ENCODE assay signal across 17 mouse cellular contexts in the genomic region with DNA sequence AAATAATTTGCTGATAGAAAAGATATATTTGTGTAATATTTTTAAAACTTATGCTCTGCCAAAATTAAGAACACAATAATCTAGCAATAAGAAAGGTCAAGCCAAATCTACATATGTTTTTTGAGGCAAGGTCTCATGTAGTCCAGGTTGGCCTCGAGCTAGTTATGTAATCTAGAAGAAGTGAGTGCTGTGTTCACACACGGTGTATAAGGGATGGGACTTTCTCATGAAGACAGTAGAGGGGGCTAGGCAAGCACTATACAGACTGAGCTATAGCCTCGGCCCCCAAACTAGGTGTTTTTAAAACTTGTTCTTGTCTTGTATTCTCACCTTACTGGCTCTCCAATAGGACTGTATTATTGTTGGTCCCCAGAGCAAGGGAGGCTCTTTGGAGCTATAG. TPM values are rescaled to one million over a fixed set of nuclear protein-coding genes. Genes with fewer than 3 reads are reported as not detected.
DNase-seq lines count a peak whose midpoint lies in the region; ATAC-seq lines count a peak whose summit lies in the region.
"Had no signal": no experiment of that assay in that cellular context is flagged by ENCODE, and none has a peak within 500 bp of the region (broad histone marks: within the 10 kb centered on the region; RNA-seq: fewer than 3 reads in every experiment).

No protein-coding gene starts in this region.

- H3K9ac ChIP-seq in limb, embryonic 13.5 days, result no peak overlapping the region
- no peak overlapping the region for H3K9ac ChIP-seq in neural tube, embryonic 13.5 days
- H3K9ac ChIP-seq: heart, embryonic 13.5 days; neural tube, embryonic 12.5 days; stomach, embryonic 15.5 days had no signal

- H3K36me3 ChIP-seq in limb, embryonic 13.5 days, result no peaks in the 10 kb centered on the region
- no peaks in the 10 kb centered on the region for H3K36me3 ChIP-seq in limb, embryonic 10.5 days
- no peaks in the 10 kb centered on the region for H3K36me3 ChIP-seq in neural tube, embryonic 13.5 days
- H3K36me3 ChIP-seq: embryonic facial prominence, embryonic 10.5 days; G1E; heart, embryonic 13.5 days; neural tube, embryonic 12.5 days; stomach, embryonic 15.5 days had no signal

- peaks cover 9% of the 10 kb centered on the region; the same call in 1 of the 2 replicates for H3K4me1 ChIP-seq in limb, embryonic 13.5 days
- 0 out of 2 replicates have a peak, but pooled peaks cover 6% of the 10 kb centered on the region for H3K4me1 ChIP-seq in limb, embryonic 10.5 days
- H3K4me1 ChIP-seq in neural tube, embryonic 13.5 days (replicated peaks), result no peaks in the 10 kb centered on the region
- H3K4me1 ChIP-seq: embryonic facial prominence, embryonic 10.5 days; neural tube, embryonic 12.5 days; stomach, embryonic 15.5 days had no signal

- intact Hi-C loops in heart, postnatal 25 days (cut with DNase I), result no loop called here

- no peaks in the 10 kb centered on the region; the same call in 1 of the 2 replicates for H3K9me3 ChIP-seq in limb, embryonic 13.5 days
- no peaks in the 10 kb centered on the region for H3K9me3 ChIP-seq in limb, embryonic 10.5 days (replicated peaks)
- peaks cover 7% of the 10 kb centered on the region; the same call in 1 of the 2 replicates for H3K9me3 ChIP-seq in neural tube, embryonic 13.5 days
- H3K9me3 ChIP-seq: embryonic facial prominence, embryonic 10.5 days; G1E; stomach, embryonic 15.5 days had no signal

- 0 out of 2 replicates have a peak overlapping the region, but pooled peaks have one; percentile 34 for H3K4me2 ChIP-seq in limb, embryonic 13.5 days (replicated peaks)
- no peak overlapping the region for H3K4me2 ChIP-seq in neural tube, embryonic 13.5 days
- H3K4me2 ChIP-seq: heart, embryonic 13.5 days; liver, embryonic 11.5 days; neural tube, embryonic 12.5 days; stomach, embryonic 15.5 days had no signal

- peak; percentile 43 for DNase-seq in heart, adult 11 months
- no peak for DNase-seq in heart, postnatal 25 days (ENCODE audit: low spot score)
- DNase-seq in limb, embryonic 10.5 days (ENCODE audit: low spot score), result no peak
- DNase-seq in neural tube, embryonic 10.5 days (ENCODE audit: extremely low spot score, low spot score), result no peak
- DNase-seq in spleen, postnatal 10 days (ENCODE audit: low spot score in 2 of 2), result no peak
- DNase-seq: B cell, adult 2 months had no signal

- WGBS in limb, embryonic 13.5 days, result 51% methylated on average over 3 of the region's 3 CpGs
- 72% methylated on average over 3 of the region's 3 CpGs for whole genome bisulfite sequencing in limb, embryonic 10.5 days
- WGBS in neural tube, embryonic 13.5 days, result 85% methylated on average over 3 of the region's 3 CpGs

- no peaks in the 10 kb centered on the region for H3K27me3 ChIP-seq in limb, embryonic 13.5 days
- H3K27me3 ChIP-seq in limb, embryonic 10.5 days (ENCODE audit: low read depth, poor library complexity, severe bottlenecking), result no peaks in the 10 kb centered on the region
- no peaks in the 10 kb centered on the region for H3K27me3 ChIP-seq in neural tube, embryonic 13.5 days
- H3K27me3 ChIP-seq: CH12.LX; heart, embryonic 13.5 days; neural tube, embryonic 12.5 days; stomach, embryonic 15.5 days had no signal

- peak; percentile 61; the same call in 1 of the 2 replicates for ATAC-seq in limb, embryonic 13.5 days (ENCODE audit: low FRiP score, low read depth)
- peak; percentile 61 for ATAC-seq in neural tube, embryonic 13.5 days (ENCODE audit: low read depth)
- ATAC-seq: Patski had no signal

- H3K4me3 ChIP-seq in limb, embryonic 13.5 days, result no peak overlapping the region
- H3K4me3 ChIP-seq in limb, embryonic 10.5 days, result no peak overlapping the region
- H3K4me3 ChIP-seq in neural tube, embryonic 13.5 days, result no peak overlapping the region
- H3K4me3 ChIP-seq: embryonic facial prominence, embryonic 10.5 days; heart, adult 2 months; heart, embryonic 13.5 days; neural tube, embryonic 12.5 days; stomach, embryonic 15.5 days had no signal

- no peak overlapping the region for H3K27ac ChIP-seq in limb, embryonic 13.5 days
- no peak overlapping the region for H3K27ac ChIP-seq in limb, embryonic 10.5 days
- H3K27ac ChIP-seq in neural tube, embryonic 13.5 days (replicated peaks), result no peak overlapping the region
- H3K27ac ChIP-seq: embryonic facial prominence, embryonic 10.5 days; heart, adult 2 months; heart, embryonic 13.5 days; neural tube, embryonic 12.5 days; stomach, embryonic 15.5 days had no signal

RNA-seq across cellular contexts. Expression of gene Atp5g3, which starts 14.4 kb away (rescaled TPM):
- total RNA-seq in heart, postnatal 25 days (2021), result 1,000 to 10,000 TPM; 3,810 to 3,884 TPM
- polyA plus RNA-seq in limb, embryonic 13.5 days (2015; fragmentation: Nextera tagmentation; extraction: Ambion mirVana), result 1,028 and 1,094 TPM in 2 replicates
- 886 and 910 TPM in 2 replicates for polyA plus RNA-seq in limb, embryonic 10.5 days (2016; fragmentation: Nextera tagmentation; extraction: Ambion mirVana)
- polyA plus RNA-seq in neural tube, embryonic 13.5 days (2015; fragmentation: Nextera tagmentation; extraction: Ambion mirVana), result 1,190 and 1,193 TPM in 2 replicates

RNA-seq across cellular contexts. Expression of gene Atf2, which starts 33.1 kb away (rescaled TPM):
- 10 to 100 TPM; 37.2 to 45.5 TPM for total RNA-seq in heart, postnatal 25 days (2021)
- 73.3 and 77.1 TPM in 2 replicates for polyA plus RNA-seq in limb, embryonic 13.5 days (2015; fragmentation: Nextera tagmentation; extraction: Ambion mirVana)
- polyA plus RNA-seq in limb, embryonic 10.5 days (2016; fragmentation: Nextera tagmentation; extraction: Ambion mirVana), result 71.8 and 85.3 TPM in 2 replicates
- polyA plus RNA-seq in neural tube, embryonic 13.5 days (2015; fragmentation: Nextera tagmentation; extraction: Ambion mirVana), result 83.1 and 92.3 TPM in 2 replicates
